Mouse (Mus musculus) cerebellum, postnatal 10 days (tissue): Measurements from ENCODE around the gene Gpx3.
A peak's percentile ranks its signal among the peaks of the same experiment; 100 is the strongest.
"Not testable (repeated sequence)": the region's sequence is repeated elsewhere in the genome, so short reads cannot be mapped to it uniquely, and the experiment has no call there.

Experiments used
- DNase-seq, 2 experiments: peaks; one replicate each; pipeline ENCODE4 v3.0.0; 2021; ENCODE audit warnings: mixed read lengths in 2 of 2

Gpx3 gene

DNA sequence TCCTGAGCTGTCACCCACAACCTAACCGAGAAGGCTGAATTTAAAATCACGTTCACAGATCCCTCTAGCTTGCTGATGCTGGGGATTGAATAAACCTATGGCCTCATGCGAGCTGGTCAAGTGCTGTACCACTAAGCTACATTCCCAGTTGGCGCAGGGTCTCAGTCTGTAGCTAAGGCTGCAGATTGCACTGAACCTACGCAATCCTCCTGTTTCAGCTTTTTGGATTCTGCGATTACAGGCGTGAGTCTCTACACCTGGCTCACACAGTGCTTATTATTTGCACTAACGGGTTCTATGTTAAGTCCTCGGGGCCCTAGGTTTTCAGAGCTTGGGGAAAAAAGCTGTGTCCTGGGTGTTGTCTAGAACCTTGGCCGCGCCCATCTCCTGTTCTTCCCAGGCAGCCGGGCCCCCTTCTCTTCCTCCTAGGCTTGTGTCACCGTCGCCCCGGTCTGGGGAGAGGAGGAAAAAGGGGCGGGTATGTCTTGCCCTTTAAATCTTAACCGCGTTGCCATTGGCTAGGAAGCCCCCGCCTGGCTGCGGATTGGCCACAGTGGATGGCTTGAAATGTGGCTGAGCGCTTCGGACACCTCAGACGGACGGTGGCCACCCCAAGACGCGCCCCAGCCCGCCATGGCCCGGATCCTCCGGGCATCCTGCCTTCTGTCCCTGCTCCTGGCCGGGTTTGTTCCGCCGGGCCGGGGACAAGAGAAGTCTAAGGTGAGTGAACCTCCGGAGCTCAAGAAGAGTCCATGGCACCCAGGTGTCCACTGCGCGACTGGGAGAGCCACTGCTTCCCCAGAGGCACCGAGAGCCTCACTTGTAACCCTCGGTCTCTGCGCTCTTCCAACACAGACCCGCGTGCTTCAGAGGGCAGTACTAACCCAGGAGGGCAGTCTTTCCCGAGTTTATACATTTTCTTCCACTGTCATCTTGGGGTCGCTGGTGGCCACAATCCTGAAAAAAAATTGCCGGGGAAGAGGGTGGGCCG is at the start of gene Gpx3:
Gpx3 (plus strand) TSS at position 121 of the 991 bp plus-strand sequence.
- DNase-seq, result peak; percentile 85

DNA sequence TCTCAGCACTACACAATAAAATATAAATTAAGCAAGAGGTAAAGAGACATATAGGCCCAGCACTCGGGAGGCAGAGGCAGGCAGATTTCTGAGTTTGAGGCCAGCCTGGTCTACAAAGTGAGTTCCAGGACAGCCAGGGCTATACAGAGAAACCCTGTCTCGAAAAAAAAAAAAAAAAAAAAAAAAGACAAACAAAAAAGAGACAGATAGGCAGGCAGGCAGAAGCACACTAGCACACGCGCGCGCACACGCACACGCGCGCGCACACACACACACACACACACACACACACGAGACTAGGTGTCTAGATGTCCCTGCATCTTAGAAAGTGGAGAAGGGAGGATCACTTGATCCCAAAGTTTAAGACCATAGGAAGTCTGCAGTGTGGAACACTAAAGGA is 43.4 kb upstream of the Gpx3 start:
- not testable (repeated sequence) for DNase-seq

DNA sequence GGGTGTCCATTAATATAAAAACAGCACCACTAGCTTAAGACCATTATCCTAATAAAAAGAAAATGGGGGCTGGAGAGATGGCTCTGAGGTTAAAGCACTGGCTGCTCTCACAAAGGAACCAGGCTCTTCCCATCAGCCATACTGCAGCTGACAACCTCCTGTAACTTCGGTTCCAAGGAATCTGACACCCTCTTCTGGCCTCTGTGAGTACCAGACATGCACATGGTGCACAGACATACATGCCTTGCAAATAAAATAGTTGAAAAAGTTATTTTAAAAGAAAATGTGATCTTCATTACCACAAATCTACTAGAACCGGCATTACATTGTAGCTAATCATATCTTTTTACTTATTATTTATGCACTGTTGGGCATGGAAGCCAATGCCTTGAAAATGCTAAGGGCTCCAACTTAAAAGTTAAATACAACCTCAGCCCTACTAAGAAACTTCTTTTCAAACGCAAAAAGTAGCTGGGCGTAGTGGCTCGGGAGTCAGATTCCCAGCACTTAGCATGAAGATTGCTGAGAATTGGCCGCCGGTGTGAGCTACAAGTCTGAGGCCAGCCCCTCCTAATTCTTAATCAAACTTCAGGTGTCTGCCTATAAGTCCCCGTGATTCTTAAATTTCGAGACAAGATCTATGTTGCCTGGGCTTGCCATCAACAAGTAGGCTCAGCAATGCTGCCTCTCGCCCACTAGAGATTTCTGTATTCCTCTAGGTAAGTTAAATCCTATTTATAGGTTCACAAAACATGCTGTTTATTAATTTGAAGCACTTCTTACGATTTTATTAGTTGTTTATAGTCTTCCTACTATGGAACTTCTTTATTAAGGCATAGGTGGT is 42.7 kb upstream of the Gpx3 start:
- peak; percentile 36 to 43 for DNase-seq

DNA sequence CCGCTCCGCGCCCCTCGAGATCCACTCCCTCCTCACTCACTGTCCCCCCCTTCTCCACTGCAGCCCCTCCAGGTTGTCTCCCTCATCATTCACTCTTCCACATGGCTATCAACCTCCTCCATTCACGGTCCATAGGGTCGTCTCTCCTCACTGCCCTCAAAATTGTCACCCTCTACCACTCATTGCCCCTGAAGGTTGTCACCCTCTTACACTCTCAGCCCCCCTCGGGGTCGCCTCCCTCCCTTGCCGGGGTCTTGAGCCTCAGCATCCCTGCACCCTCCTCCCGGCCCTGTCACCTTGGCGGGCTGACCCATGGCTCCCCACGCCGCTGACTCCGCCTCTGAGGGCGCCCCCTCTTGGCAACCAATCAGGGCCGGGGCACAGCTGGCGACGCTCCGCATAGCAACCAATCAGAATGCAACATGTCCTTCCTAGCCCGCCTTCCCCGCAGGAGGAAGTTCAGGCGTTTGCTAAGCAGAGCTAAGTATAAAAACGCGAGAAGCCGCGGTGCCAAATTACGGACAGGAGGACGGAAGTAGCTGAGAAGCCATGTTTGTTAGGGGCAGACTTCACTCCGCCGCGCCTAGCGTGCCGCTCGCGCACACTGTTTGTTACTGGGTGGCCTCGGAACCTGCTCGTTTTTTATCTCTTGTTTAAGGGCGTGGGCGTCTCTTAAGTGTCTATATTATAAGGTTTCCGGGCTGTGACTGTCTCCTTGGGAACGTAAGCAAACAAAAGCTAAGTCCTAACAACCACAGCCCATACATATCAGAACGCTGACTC is 41.8 kb upstream of the Gpx3 start, which contains the start of gene Lyrm7:
Lyrm7 (minus strand) TSS at position 661 of the 783 bp plus-strand sequence.
- DNase-seq, result peak; percentile 99

DNA sequence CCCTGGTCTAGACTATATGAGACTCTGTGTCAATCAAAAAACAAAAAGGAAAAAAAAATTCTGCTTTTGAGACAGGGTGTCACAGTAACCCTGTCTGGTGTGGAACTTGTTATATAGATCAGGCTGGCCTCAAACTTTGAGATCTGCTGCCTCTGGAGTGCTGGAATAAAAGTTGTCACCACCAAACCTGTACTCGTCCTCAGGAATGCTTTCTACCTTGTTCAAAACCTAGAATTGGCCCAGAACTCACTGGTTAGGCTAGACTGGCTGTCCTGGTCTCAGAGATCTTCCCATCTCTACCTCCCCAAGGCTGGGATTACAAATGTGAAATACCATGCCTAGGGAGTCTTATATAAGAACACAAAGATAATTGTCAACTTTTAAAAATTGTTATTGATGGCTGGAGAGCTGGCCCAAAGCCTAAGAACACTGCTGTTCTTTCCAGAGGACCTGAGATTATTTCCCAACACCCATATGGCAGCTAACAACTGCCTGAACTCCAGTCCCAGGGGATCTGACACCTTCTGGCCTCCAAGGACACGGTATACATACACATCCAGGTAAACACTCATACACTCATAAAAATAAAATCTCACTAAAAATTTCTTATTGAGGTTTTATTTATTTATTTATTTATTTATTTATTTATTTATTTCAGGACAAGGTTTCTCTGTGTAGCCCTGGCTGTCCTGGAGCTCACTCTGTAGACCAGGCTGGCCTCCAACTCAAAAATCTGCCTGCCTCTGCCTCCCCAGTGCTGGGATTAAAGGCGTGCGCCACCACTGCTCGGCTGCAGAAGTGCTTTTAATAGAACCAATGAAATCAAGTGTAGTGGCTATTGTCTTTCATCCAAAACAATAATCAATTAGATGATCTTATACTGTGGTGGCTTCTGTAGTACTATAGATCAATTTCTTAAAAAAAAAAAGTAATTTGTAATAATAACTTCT is 40.5 kb upstream of the Gpx3 start:
- peak in 1 of 2 experiments; percentile 42 for DNase-seq

DNA sequence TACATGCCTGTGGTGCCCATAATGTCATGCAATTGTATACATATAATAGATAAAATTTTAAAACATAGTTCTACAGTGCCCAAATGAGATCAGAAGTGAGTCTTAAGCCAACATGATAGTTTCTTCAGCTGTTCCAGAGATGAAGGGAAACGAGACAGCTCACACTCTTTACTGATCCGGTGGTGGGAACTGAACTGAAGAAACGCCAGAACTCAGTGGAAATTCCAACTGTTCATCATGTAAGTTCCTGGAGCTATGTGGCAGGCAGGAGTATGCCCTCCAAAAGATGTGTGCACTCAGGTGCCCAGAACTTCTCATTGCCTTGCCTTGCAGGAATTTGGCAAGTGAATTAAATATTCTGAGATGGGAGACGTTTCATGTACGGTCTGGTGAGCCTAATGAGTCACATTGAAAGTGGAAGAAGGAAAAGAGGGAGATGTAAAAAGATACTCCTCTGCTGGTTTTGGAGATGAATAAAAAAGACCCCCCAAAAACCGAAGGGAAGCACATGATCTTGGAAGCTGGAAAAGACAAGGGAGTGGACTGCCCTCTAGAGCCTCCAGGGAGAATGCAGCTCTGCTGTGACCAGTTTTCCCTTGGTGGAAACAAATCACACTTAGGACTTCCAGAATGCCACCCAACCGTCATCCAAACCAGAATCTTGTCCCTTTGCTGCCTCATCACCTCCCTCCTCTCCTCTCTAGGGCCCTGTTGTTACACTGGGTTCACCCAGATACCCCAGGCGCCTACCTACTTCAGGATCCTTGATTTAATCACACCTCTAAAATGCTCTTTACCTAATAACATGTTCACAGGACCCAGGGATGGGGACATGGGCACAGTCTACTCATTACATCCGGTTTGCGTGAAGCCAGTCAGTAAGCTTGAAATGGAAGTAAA is 39.4 kb upstream of the Gpx3 start:
- DNase-seq, result peak; percentile 80 to 82

DNA sequence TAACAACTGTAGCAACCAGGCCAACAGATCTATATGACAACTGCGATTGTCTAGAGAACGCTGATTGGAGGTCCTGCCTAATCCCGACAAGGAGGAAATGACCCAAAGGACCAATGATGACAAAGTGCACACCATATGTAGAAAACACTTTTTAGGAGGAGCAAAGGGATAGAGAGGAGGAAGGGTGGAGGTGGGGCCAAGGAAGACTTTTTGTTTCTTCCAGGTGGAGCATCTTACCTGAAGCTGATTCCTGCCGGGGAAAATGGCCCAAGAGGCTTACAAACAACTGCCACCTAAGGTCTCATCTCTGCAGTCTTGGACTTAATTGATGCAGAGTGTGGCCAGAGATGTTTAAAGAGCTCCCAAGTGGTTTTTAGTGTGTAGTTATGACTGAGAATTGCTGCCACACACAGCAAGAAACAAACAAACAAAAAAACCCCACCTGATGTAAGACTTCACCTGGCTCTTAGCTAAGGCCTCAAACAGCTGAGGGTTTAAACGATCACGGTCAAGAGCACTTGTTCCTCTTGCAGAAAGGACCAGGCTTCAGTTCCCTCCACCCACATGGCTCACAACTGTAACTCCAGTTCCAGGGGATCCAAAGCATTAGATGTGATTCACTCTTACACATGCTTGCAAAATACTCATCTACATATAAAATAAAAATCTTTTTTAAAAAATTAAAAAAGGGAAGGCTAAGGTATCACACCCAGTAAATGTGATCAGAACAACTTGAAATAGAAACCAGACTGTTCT is 36.7 kb upstream of the Gpx3 start:
- DNase-seq, result no peak

DNA sequence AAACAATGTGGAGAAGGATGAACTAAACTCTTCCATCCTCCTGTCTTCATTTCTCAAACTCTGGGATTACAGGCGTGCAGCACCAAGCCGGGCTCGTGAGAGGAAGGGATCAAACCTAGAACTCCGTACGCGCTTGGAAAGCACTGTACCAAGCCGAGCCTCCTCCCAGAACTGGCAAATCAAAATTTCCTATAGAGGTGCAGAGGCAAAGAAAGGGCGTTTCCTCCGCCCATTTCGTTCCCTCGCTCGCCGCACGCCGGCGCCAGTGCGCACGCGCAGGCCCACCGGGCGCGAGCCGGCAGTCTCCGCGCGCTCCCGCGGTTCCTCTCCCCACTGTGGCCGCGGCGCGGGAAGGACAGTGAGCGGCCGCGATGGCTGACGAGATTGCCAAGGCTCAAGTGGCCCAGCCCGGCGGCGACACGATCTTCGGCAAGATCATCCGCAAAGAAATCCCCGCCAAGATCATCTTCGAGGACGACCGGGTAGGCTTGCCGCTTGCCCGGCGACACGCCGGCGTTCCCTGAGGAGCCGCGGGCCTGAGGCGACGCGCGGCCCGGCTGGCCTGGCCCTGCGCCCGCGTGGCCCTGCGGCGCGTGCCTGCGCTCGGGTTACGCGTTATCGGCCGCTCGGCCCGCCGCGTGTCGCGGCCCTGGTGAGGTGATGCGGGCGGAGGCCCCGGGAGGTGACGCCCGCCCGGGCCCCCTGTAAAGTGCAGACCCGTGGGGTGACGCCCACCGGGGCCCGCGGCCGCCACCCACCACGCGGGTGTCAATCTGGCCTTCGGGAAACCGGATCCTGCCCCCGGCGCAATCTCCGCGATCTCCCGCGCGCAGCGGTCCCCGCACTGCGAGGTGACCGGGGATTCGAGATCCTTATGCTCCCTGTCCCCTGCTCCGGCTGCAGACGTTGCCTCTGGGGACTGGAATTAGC is 35.9 kb upstream of the Gpx3 start, which contains the start of gene Hint1:
Hint1 (plus strand) TSS at position 265 of the 930 bp plus-strand sequence.
- peak; percentile 96 to 97 for DNase-seq

DNA sequence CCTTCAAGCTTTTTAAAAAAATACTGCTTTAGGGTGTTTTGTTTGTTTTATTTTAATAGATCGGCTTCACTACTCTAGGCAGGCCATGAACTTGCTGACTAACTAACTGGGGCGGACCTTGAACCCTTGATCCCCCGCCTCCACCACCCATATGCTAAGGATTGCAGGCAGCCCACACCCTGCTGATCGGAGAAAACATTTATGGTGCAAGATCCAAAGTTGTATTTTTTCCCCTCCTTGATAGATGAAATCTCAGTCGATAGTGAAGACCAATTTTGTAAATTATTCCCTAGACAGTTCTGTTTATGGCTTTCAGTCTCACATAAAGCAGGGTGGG is 35.2 kb upstream of the Gpx3 start:
- DNase-seq, result peak in 1 of 2 experiments; percentile 48

DNA sequence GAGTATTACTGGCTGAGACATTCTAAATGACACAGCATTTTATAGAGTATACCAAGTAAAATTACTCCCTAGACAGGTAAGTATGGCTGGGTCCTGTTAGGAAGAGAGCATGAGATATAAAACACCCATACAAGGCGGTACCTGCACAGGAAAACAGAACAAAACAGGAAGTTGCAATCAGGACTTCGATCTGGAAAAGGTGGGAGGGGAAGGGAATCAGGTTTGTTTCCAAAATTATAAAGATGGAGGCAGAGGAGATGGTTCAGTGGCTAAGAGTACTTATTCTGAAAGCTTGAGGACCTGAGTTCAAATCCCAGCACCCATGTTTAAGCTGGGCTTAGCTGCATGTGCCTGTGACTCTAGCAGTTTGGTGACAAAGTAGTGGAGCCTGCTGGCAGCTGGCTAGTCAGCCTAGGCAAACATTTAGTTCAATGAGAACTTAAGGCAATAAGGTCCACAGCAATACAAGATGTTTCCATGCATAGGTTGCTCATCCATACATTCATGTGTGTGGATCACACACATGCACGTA is 34.3 kb upstream of the Gpx3 start:
- no peak for DNase-seq

DNA sequence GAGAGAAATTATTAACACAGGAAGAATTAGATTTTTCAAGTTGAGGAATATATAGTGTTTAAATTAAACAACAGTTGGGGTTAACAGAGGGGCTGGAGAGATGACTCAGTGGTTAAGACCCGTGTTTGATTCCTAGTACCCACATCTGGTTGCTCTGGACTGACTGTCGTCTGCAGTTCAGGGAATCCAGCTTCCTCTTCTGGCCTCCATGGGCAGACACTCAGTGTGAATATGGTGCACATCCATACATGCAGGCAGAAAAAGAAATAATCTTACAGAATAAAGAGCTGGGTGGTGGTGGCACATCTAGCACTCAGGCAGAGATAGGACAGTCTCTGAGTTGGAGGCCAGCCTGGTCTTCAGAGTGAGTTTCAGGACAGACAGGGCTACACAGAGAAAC is 33.8 kb upstream of the Gpx3 start:
- no peak for DNase-seq

DNA sequence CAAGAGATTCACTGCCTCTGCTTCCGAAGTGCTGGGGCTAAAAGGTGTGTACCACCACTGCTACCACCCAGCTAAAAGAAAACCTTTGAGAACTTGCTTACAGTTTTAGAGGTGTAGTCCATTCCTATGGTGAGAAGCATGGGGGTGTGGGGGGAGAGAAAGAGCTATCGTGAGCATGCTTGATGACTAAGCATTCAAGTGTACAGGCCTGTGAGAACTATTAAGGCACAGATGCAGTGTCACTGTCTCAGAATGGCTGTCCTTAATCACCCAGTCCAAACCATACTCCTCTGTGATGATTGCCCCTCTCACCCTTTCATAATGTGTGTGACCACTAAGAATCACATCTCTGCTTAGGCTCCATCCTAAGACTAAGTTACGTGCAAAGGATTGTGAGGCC is 32.9 kb upstream of the Gpx3 start:
- no peak for DNase-seq

DNA sequence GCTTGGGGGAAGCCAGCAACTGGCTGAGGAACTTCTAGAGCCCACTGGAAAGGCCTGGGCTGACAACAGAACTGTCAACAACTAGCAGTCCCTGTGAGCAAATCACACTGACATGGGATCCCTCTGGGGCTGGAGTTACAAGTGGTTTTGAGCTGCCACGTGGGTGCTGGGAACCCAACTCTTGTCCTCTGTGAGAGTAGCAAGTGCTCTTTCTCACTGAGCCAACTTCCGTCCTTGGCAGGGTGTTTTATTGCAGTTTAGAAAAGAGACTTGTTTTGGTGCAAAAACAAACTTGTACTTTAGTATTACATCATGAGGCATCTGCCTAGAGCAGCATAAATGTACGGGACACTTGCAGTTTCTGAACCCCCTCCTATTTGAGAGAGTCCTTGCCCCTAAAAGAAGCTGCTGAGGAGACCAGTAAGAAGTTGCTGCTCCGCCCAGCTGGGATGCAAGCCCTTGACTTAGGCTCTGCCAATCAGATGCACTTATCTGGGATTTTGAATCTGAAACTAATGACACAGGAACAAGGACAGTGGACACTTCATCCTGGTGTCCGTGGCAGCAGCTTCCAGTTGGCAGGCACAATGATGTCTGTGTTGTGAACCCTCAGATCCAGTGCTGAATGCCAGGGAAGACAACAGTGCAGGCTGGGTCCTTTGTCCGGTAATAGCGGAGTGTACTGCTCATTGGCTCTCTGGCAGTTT is 30.3 kb upstream of the Gpx3 start:
- DNase-seq, result no peak

DNA sequence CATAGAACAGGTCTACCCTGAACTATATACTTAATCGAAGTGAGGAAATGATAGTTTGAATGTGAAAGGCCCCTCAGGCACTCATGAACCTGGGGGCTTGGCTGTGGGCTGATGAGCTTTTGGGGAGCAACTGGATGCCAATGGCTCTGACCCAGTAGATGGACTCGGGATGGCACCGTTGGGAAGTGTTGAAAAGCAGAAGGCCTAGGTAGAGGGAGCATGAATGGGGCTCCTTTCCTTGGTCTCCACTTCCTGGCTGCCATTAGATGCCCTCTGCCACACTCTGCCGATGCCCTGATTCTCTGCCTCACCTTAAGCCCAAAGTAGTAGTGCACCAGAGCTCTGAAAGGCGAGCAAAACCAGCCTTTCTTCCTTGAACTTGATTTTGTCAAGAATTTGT is 26.2 kb upstream of the Gpx3 start:
- no peak for DNase-seq

DNA sequence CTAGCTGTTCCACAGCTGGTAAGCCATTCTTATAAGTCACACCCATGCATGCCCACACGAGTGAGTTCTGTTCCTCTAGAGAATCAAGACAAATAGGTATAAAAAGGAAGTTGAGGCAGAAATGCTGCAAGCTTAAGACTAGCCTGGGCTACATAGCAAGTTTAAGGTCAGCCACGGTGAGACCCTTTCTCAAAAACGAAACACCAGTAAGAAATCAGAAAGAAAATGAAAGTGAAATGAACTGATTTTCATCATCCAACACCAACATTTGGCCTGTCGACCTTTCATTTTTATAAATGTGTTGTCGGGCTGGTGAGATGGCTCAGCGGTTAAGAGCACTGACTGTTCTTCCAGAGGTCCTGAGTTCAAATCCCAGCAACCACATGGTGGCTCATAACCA is 23.4 kb upstream of the Gpx3 start:
- no peak for DNase-seq

DNA sequence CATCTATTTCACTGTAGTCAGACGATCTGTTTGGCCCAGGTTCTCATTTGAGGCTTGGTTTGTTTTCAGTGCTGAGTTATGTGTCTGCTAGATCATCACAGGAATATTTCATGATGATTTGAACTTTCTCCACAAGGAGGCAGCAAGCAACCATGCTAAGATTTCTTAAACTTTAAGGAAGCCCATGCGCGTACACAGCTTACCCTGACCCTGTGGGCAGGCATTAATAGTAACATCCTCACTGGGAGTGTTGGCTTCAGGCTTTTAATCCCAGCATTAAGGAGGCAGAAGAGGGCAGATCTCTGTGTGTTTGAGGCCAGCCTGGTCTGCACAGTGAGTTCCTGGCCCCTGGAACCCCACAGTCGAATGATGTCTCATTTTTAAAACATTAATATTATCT is 22.8 kb upstream of the Gpx3 start:
- DNase-seq, result peak; percentile 73 to 79

DNA sequence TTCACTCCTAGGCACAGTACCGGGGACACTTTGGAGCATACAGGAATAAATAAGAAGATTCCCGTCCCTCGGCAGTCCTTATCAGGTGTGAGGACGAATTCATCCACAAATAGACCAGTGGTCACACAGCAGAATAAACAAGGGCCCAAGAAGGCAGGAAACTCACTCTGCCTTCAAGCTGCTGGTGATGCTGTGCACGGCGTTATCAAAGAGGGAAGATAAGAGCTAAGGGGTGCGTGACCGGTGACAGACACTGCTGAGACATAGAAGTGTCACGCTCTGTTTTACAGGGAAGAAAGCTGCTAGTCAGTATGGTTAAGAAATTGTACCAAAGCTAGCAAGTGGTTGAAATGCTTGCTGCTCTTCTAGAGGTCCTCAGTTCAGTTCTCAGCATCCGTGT is 22.3 kb upstream of the Gpx3 start:
- no peak for DNase-seq
